Mouse (Mus musculus): ENCODE measurements around the gene Kcnma1.

- TF ChIP-seq USF1 (IDR thresholded peaks at IDR 0.05; ENCODE audit: low read depth) (no peak), POLR2A (IDR thresholded peaks at IDR 0.05; ENCODE audit: insufficient read length, low read depth) (no peak), CEBPB (IDR thresholded peaks at IDR 0.05; ENCODE audit: insufficient read depth, poor library complexity, severe bottlenecking) (no peak), POLR2AphosphoS2 (IDR thresholded peaks at IDR 0.05; ENCODE audit: insufficient read length, low read depth) (no peak), REST (IDR thresholded peaks at IDR 0.05; ENCODE audit: insufficient read depth, insufficient read length) (no peak), MYOG (IDR thresholded peaks at IDR 0.05; ENCODE audit: control insufficient read depth in 1 of 3, insufficient read depth in 1 of 3, insufficient read length in 2 of 3, low read depth in 2 of 3) (no peak), SRF (IDR thresholded peaks at IDR 0.05; ENCODE audit: control insufficient read depth, insufficient read length, low read depth) (no peak), MAX (IDR thresholded peaks at IDR 0.05; ENCODE audit: low read depth) (no peak), MYOD1 (IDR thresholded peaks at IDR 0.05; ENCODE audit: control insufficient read depth in 1 of 3, insufficient read length in 2 of 3, low read depth in 2 of 3) (no peak), E2F4 (IDR thresholded peaks at IDR 0.05; ENCODE audit: insufficient read depth) (no peak), TCF12 (IDR thresholded peaks at IDR 0.05; ENCODE audit: insufficient read depth, poor library complexity, severe bottlenecking) (no peak)
These were observed 189.4 kb downstream of the Kcnma1 start for GRCm38 (mm10) chr14:23824937-23825336.
